Mouse (Mus musculus) liver, embryonic 14.5 days (tissue): ENCODE measurements at regions not wholly inside any gene's neighbourhood (a gene's known extent, or its start where the extent isn't known, plus 50 kb on each side); places are given as distances from the start of the nearest gene placed in this dataset.

Source experiments
- ATAC-seq: fragments of 200-750 bp; cut with Nextera tagmentation; 2 replicates; pipeline ENCODE4 v1.8.0; 2017; ENCODE audit warnings: moderate number of reproducible peaks, mild to moderate bottlenecking, moderate library complexity; ENCODE audit not compliant: insufficient read depth
- DNase-seq, 3 experiments: peaks; one replicate each; pipeline ENCODE4 v3.0.0-alpha.2; 2012 to 2013; ENCODE audit warnings: low read depth in 3 of 3, low spot score in 3 of 3
- H3K27ac ChIP-seq: fragments of 300-500 bp; sonication (generic); 2 replicates; pipeline ENCODE4 v1.5.1; 2014; ENCODE audit warnings: moderate library complexity, mild to moderate bottlenecking, control low read depth, inconsistent platforms
- H3K27me3 ChIP-seq: fragments of 300-500 bp; sonication (generic); 2 replicates; pipeline ENCODE4 v1.6.1; 2014; ENCODE audit warnings: mild to moderate bottlenecking, low read length, moderate library complexity; ENCODE audit not compliant: control insufficient read depth, insufficient read depth
- H3K36me3 ChIP-seq: fragments of 300-500 bp; sonication (generic); replicated peaks from 2 replicates; pipeline ENCODE4 v1.6.1; 2014; ENCODE audit warnings: low read depth; ENCODE audit not compliant: control insufficient read depth, insufficient read depth
- H3K4me1 ChIP-seq, 2 experiments: fragments of 200-500 bp in 1 of 2; fragments of 300-500 bp in 1 of 2; sonication (generic) in 1 of 2; replicated peaks; 2 replicates each; pipeline ENCODE4 v1.6.1; 2012 to 2014; ENCODE audit warnings: antibody characterized with exemption in 1 of 2, inconsistent platforms in 1 of 2, low read length in 1 of 2; ENCODE audit not compliant: control insufficient read depth in 2 of 2, insufficient read depth in 2 of 2
- H3K4me2 ChIP-seq: fragments of 300-500 bp; sonication (generic); 2 replicates; pipeline ENCODE4 v1.6.1; 2014; ENCODE audit warnings: low read depth, mild to moderate bottlenecking, control low read depth, moderate library complexity
- H3K4me3 ChIP-seq, 2 experiments: fragments of 200-500 bp in 1 of 2; fragments of 300-500 bp in 1 of 2; sonication (generic) in 1 of 2; 2 replicates each; pipeline ENCODE4 v1.5.1; 2012 to 2014; ENCODE audit warnings: low read depth in 2 of 2, low read length in 2 of 2, mild to moderate bottlenecking in 2 of 2, control low read depth in 1 of 2, inconsistent platforms in 1 of 2, moderate library complexity in 1 of 2; ENCODE audit not compliant: insufficient read depth in 1 of 2
- H3K9ac ChIP-seq: fragments of 300-500 bp; sonication (generic); replicated peaks from 2 replicates; pipeline ENCODE4 v1.6.1; 2014; ENCODE audit warnings: mild to moderate bottlenecking, control low read depth, moderate library complexity
- H3K9me3 ChIP-seq: fragments of 300-500 bp; sonication (generic); 2 replicates; pipeline ENCODE4 v1.6.1; 2016; ENCODE audit warnings: low read length, mixed read lengths; ENCODE audit not compliant: control insufficient read depth
- CTCF ChIP-seq: IDR thresholded peaks from 2 replicates; pipeline ENCODE4 v1.5.1; 2016; ENCODE audit warnings: antibody characterized with exemption, low read depth, control low read depth
- EP300 ChIP-seq: IDR thresholded peaks from 2 replicates; pipeline ENCODE4 v1.6.1; 2016; ENCODE audit warnings: antibody characterized with exemption, low read depth
- WGBS: fragments of 180-500 bp; shearing (Covaris S2); extraction: QIAGEN DNeasy Blood & Tissue Kit; methylation state at CpG from one replicate; pipeline ENCODE4 v1.1.7; 2014; ENCODE audit not compliant: insufficient replicate concordance; 5-methylcytosine and 5-hydroxymethylcytosine counted together

GRCm38 (mm10) chr11:44027046-44027445 lies 126.0 kb upstream of the Adra1b start:
- Histone ChIP-seq H3K27me3 (no peaks in the 10 kb centered on the region), H3K4me3 (no peak overlapping the region), H3K4me1 (no peaks in the 10 kb centered on the region), H3K36me3 (no peaks in the 10 kb centered on the region), H3K4me2 (no peak overlapping the region), H3K9ac (no peak overlapping the region), H3K9me3 (no peaks in the 10 kb centered on the region), H3K27ac (no peak overlapping the region)
- TF ChIP-seq EP300 (no peak), CTCF (no peak)
- 62% methylated on average over 3 of the region's 3 CpGs for WGBS
- ATAC-seq = no peak
- no peak for DNase-seq

GRCm38 (mm10) chr11:44046083-44046482 lies 145.1 kb upstream of the Adra1b start:
- ATAC-seq = no peak
- 39% methylated on average over 2 of the region's 2 CpGs for WGBS

GRCm38 (mm10) chr11:44049253-44049976 lies 148.4 kb upstream of the Adra1b start:
- Histone ChIP-seq H3K36me3 (no peaks in the 10 kb centered on the region), H3K27me3 (no peaks in the 10 kb centered on the region), H3K9me3 (no peaks in the 10 kb centered on the region), H3K4me2 (no peak overlapping the region), H3K9ac (no peak overlapping the region), H3K4me1 (no peaks in the 10 kb centered on the region), H3K4me3 (no peak overlapping the region), H3K27ac (no peak overlapping the region)
- DNase-seq (no peak), ATAC-seq (no peak)
- 50% methylated on average over 5 of the region's 5 CpGs for WGBS
- TF ChIP-seq CTCF (no peak), EP300 (no peak)

More at GRCm38 (mm10) chr11:44046083-44046482, 145.1 kb upstream of the Adra1b start:
- Histone ChIP-seq H3K4me3 (no peak overlapping the region), H3K9me3 (no peaks in the 10 kb centered on the region), H3K27me3 (no peaks in the 10 kb centered on the region), H3K4me1 (no peaks in the 10 kb centered on the region), H3K36me3 (no peaks in the 10 kb centered on the region), H3K9ac (no peak overlapping the region), H3K4me2 (no peak overlapping the region), H3K27ac (no peak overlapping the region)
- TF ChIP-seq CTCF (no peak), EP300 (no peak)
- no peak for DNase-seq

GRCm38 (mm10) chr11:44052481-44052880 lies 151.5 kb upstream of the Adra1b start:
- Histone ChIP-seq H3K27ac (no peak overlapping the region), H3K36me3 (no peaks in the 10 kb centered on the region), H3K27me3 (no peaks in the 10 kb centered on the region), H3K4me2 (no peak overlapping the region), H3K4me1 (no peaks in the 10 kb centered on the region), H3K4me3 (no peak overlapping the region), H3K9ac (no peak overlapping the region), H3K9me3 (no peaks in the 10 kb centered on the region)
- ATAC-seq (no peak), DNase-seq (no peak)
- TF ChIP-seq EP300 (no peak), CTCF (no peak)
- 52% methylated on average over 5 of the region's 5 CpGs for WGBS

GRCm38 (mm10) chr11:44062446-44062845 lies 161.4 kb upstream of the Adra1b start:
- H3K27ac ChIP-seq = no peak overlapping the region
- DNase-seq (no peak), ATAC-seq (no peak)
- TF ChIP-seq CTCF (no peak), EP300 (no peak)
- H3K27me3 ChIP-seq = no peaks in the 10 kb centered on the region
- no peaks in the 10 kb centered on the region for H3K36me3 ChIP-seq
- 45% methylated on average over 1 of the region's 1 CpGs for WGBS
- no peak overlapping the region for H3K4me2 ChIP-seq
- no peak overlapping the region for H3K9ac ChIP-seq
- no peak overlapping the region for H3K4me3 ChIP-seq
- no peaks in the 10 kb centered on the region for H3K9me3 ChIP-seq
- no peaks in the 10 kb centered on the region for H3K4me1 ChIP-seq
